Mouse (Mus musculus) T-helper 17 cell (primary cell): ENCODE measurements at regions not wholly inside any gene's neighbourhood (a gene's known extent, or its start where the extent isn't known, plus 50 kb on each side); places are given as distances from the start of the nearest gene placed in this dataset.

Experiments
- in situ Hi-C, 2 experiments: fragments of 300-600 bp; cut with MboI, MseI; formaldehyde crosslinking; loops; 1 replicate in 1 of 2; 2 replicates in 1 of 2; pipeline ENCODE4 v1.15.1; 2025; ENCODE audit warnings: high pct_unique_total_duplicates in 2 of 2

DNA sequence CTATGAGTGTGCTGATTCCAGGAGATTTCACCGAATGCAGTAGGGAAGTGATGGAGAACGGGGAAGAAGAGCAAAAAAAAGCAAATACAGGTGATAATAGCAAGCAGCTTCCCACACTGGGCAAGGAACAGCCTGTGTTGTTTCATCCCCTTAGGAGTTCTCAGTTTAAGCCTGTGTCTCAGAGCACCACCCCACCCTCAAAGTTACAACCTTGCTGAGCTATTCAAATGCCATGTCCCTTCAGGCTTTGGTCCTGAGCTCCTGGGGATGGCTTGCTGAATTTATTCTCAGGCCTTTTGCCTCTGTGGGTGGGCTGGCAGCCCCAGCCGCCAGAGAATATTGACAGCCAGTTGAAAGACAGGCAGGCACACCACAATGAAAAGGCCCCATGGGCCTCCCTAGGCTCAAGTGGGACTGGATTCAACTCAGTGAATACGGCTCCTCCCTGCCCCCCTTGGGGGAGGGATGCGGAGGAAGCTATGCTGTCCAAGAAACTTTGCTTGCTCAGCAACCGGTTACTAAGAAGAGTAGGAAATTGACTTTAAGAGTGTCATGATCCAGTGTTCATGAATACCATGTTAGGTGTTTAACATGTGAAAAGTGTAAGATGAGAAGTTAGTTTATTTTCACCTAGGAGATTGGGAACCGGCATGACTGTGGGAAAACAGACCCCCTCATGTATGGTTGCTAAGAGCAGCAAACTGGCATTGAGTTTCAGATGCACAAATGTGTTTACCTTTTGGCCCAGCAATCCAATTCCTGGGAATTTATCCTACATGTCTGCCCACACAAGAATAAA, 142.5 kb upstream of the Egfl6 start:
- in situ Hi-C loops: no loop called here

- in situ Hi-C loops: no loop called here
Measured at GRCm38 (mm10) chrX:166725761-166726503, 140.4 kb upstream of the Egfl6 start.

DNA sequence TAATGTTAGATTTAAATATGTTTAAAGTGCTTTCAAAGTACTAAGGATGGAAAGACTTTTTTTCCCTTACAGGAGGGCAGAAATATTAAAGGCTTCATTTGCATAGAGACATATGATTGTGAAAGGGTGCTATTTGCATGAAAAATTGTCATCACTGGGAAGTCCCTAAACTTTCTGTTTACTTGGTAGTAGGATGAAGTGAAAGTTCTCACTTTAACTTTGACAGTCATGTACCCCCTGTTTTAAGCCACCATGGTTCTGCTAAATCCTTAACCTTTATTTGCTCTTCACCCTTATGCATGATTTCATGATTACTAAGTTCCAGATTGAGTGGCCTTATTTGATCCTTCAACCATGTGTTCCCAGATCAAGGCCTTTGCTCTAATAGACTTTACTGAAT, 132.6 kb upstream of the Egfl6 start:
- in situ Hi-C loops: loop anchor here in 1 of 2 experiments (5.0 kb wide), 1 partner anchor 1384 kb away; no protein-coding TSS in a partner anchor

GRCm38 (mm10) chrX:166709306-166709705, 123.8 kb upstream of the Egfl6 start:
- in situ Hi-C loops: loop anchor here in 1 of 2 experiments (5.0 kb wide), 1 partner anchor 98 kb away; no protein-coding TSS in a partner anchor

DNA sequence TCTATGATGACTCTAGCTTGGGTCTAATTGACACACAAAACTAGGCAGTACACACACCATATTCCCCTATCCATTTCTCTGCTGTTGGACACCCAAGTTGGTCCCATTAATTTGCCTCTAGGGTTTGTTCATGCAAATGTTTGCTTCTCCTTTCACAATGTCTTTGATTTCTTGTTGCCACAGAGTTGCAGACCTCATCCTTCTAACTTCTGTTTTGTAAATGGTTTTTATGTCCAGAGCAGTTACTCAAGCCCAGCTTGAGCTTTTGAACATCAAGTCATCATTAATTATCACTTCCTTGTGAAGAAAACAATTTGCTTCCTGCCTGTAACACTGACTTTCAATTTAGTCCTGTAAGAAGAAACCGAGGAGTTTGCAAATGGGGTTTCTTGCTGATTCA, 122.6 kb upstream of the Egfl6 start:
- in situ Hi-C loops: loop anchor here in 1 of 2 experiments (5.0 kb wide), 1 partner anchor 99 kb away; no protein-coding TSS in a partner anchor

DNA sequence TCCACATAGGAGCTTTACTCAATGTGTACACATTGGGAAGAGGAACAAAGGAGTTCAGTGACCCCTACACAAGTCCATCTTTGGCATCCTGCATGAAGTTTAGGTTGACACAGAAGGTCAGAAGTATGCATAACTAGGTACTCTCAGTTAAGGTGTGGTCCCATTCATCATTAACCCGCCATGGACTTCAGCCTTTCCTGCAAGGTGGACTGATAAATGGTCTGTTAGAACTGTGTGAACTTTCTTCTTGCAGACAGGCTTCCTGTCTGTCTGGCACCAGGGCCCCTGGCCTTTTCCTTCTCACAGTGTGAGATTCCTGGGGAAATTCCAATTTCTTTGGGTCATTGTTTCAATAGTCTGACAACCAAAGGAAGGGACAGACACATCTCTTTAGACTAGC, 121.5 kb upstream of the Egfl6 start:
- in situ Hi-C loops: loop anchor here in 1 of 2 experiments (5.0 kb wide), 1 partner anchor 100 kb away; no protein-coding TSS in a partner anchor

DNA sequence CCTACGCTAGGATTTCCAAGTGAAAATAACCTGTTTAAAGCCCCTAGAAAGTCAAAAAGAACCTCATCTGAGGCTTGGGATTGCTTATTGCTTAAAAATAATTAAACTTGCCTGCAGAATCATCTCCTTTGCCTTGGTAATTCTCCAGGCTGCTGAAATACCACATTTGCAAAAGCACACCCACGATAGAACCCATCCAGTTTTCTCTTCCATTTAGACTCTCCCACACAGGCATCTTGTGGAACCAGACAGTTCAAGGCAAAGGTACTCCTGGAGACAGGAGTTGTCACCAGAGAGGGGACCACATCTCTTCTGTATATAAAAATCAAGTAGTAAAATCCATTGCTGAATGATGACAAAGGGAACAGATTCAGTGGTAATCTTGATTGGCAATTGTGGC, 118.8 kb upstream of the Egfl6 start:
- in situ Hi-C loops: no loop called here

DNA sequence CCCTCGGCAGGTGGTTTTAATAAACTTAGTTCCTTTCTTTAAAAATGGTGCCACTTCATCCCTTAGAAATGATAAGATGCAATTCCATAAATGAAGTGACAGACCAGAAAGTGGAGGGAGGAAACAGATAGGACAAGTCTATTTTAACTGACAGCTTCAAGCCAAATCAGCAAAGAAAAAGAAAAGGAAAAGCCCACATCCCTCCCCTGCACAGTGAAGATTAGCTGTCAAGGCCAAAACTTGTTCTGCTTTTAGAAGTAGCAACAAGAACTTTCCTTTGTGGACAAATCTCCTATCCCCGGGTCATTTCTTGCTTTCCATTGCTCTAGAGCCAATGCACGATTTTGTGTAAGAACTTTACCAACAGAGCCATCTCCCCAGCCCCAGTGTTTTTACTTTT, 108.7 kb upstream of the Egfl6 start:
- in situ Hi-C loops: no loop called here

DNA sequence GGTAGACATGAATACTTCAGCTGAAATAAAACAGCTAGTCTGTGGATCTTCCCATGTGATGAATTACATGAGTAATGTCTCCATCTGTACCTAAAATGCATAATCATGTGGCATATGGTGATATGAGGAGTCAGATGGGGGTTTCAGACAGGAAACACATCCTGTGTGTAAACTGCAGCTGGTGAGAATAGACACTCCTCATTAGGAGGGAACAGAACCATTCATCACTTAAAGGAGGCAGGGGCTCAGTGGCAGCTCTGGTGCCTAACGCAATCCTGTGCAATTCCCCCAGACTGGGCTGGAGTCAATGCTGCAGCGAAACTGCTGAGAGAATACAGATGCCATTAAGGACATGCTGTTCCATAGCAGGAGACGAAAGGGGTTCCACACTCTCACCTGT, 103.3 kb upstream of the Egfl6 start:
- in situ Hi-C loops: loop anchor here in 1 of 2 experiments (10.0 kb wide), 1 partner anchor 1676 kb away; no protein-coding TSS in a partner anchor

DNA sequence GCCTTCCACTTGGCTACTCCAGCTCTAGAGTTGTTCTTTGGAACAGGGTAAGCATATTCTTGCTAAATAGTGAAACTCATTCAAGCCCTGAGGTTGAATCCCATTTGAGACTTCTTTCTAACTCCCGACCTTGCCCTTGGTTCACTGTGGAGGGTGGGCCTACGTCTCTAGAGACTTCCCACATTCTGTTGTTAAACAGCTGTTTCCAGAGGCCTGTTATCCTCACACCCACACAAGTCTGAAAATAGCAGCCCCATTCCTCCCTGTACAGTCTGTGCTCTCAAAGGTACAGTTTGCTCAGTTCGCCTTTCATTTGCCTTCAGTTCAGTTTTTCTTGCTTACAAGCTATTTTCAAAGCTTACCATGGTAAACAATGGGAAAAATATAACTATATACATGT, 87.9 kb upstream of the Egfl6 start:
- in situ Hi-C loops: loop anchor here in 1 of 2 experiments (5.0 kb wide), 1 partner anchor 39 kb away; no protein-coding TSS in a partner anchor

DNA sequence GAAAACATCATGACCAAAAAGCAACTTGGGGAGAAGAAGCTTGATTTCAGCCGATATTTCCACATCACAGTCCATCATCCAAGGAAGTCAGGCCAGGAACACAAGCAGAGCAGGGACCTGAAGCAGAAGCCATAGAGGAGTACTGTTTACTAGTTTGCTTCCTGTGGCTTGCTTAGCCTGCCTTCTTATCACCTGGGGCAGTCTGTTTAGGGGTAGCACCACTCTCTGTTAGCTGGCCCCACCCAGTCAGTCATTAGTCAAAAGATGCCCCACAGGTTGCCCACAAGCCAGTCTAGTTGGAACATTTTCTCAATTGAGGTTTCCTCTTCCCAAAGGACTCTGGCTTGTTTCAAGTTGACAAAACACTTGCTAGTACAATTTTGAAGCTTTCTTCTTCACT, 87.1 kb upstream of the Egfl6 start:
- in situ Hi-C loops: loop anchor here in 1 of 2 experiments (5.0 kb wide), 1 partner anchor 40 kb away; no protein-coding TSS in a partner anchor

DNA sequence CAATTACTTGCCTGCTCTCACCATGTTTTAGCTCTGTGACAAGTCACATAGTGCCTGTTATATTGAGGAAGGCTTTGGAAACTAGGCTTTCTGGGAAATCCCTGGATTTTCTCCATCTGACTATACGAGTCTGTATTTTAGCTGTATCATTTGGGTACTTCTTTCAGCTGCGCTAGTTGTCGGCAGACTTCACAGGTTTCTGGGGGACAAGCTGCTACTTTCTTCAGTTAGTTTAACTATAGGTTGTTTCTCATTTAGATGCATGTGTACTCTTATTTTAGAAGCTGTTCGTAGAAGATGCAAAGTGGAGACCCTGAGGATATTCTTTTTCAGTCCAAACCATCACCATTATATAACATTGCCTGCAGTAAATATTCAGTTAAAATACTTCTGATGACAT, 86.3 kb upstream of the Egfl6 start:
- in situ Hi-C loops: loop anchor here in 1 of 2 experiments (5.0 kb wide), 1 partner anchor 40 kb away; no protein-coding TSS in a partner anchor

GRCm38 (mm10) chrX:166666304-166666703, 80.8 kb upstream of the Egfl6 start:
- in situ Hi-C loops: no loop called here

DNA sequence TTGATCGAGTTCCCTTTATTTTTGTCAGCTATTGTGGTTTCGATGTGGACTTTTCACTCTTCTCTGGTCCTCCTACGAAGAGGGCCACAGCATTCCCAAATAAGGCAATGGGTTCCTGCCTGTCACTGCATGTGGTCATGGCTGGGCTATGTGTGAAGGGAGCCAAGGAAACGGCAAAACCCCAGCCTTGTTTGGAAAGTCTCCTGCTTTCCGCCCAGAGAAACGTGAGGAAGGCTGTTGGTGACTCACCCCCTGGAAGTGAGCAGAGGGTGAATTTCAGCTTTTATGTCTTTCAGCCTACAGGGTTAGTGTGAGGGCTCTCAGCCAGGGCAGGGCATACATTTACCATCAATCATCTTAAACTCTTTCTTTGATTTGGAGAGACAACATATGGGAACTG, 76.3 kb upstream of the Egfl6 start:
- in situ Hi-C loops: loop anchor here (5.0 kb wide), 2 partner anchors 420 to 570 kb away; no protein-coding TSS in a partner anchor

DNA sequence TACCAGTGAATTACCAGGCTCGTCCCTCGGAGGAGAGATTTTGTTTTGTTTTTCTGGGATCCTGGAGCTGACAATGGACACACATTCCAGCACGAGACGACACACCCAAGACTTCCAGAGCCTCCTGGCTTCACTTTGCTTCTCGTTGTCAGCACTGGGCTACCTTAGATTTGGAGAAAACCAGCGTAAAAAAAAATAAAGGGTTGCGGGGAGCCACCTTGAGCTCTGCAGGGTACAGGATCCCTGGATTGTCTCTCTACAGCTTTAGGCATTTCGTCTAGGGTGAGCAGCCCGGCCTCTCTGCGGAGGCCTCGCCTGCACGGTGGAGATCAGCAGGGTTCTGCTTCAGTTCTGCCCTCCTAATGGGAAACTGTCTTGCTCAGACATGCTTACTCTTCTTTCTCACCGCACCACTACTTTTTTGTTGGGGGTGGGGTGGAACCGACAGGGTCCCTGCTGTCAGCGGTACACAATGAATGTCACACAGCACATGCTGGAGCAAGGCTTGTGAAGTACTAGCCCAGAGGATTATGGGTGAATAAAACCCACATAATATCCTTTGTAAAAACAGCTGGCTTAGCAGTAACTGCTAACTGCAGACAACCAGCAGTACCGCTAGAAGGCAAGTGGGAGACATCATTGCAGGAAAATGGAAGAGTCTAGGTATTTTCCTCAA, 75.7 kb upstream of the Egfl6 start:
- in situ Hi-C loops: loop anchor here (5.0 kb wide), 2 partner anchors 421 to 571 kb away; no protein-coding TSS in a partner anchor

DNA sequence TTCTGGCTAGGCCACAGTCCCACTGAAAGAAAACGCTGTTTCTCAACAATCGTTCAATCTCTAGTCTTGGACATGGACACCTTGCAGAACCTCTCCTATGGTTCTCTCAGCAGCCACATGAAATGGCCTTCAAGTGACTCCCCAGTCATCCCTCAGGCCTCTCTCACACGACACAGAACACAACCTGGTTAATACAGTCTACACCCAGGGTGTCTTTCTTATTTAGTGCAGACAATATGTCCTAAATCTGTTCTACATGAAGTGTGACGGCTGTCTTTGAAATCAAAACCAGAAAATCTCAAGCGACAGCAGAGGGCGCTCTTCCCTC, 75.2 kb upstream of the Egfl6 start:
- in situ Hi-C loops: loop anchor here (5.0 kb wide), 2 partner anchors 422 to 572 kb away; no protein-coding TSS in a partner anchor

- in situ Hi-C loops: loop anchor here in 1 of 2 experiments (5.0 to 10.0 kb wide), 2 partner anchors 178 to 485 kb away; partner anchors contain the start of gene Rab9
Measured at GRCm38 (mm10) chrX:166652400-166652799, 66.9 kb upstream of the Egfl6 start.

DNA sequence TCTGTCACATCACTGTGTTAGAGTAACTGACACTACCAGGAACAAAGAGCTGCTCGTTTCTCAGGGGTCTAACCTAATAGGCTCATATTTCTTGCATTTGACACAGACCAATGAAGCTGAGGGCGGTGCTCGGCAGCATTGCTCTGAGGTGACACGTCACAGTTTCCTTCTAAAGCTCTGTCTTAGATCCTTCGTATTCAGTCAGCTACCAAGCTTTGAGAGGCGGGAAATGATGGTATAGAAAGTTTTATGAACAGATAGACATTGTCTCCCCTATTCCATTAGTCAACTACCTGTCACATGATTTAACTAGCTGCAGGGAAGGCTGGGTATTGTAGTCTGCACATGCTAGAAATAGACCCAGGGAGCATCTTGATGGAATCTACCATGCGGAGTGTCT, 60.2 kb upstream of the Egfl6 start:
- in situ Hi-C loops: no loop called here

GRCm38 (mm10) chrX:166641256-166641655, 55.7 kb upstream of the Egfl6 start:
- in situ Hi-C loops: no loop called here

- in situ Hi-C loops: no loop called here
Measured at GRCm38 (mm10) chrX:166640258-166640657, 54.7 kb upstream of the Egfl6 start.
